Mouse (Mus musculus) neural tube, embryonic 15.5 days (tissue): ENCODE data around the gene Cyb5rl. TPM values are rescaled to one million over a fixed set of nuclear protein-coding genes. Genes with fewer than 3 reads are reported as not detected.
"Not testable (repeated sequence)": the region's sequence is repeated elsewhere in the genome, so short reads cannot be mapped to it uniquely, and the experiment has no call there.

Experiments used
- ATAC-seq: fragments of 200-750 bp; cut with Nextera tagmentation; 2 replicates; pipeline ENCODE4 v1.8.0; 2017; ENCODE audit warnings: mild to moderate bottlenecking, moderate TSS enrichment, moderate library complexity; ENCODE audit not compliant: low FRiP score
- H3K27ac ChIP-seq: fragments of 300-500 bp; sonication (generic); replicated peaks from 2 replicates; pipeline ENCODE4 v1.5.1; 2015; ENCODE audit warnings: mild to moderate bottlenecking, inconsistent platforms
- H3K27me3 ChIP-seq: fragments of 300-500 bp; sonication (generic); replicated peaks from 2 replicates; pipeline ENCODE4 v1.6.1; 2015; ENCODE audit warnings: inconsistent platforms
- H3K36me3 ChIP-seq: fragments of 300-500 bp; sonication (generic); 2 replicates; pipeline ENCODE4 v1.6.1; 2015; ENCODE audit warnings: inconsistent platforms
- H3K4me1 ChIP-seq: fragments of 300-500 bp; sonication (generic); 2 replicates; pipeline ENCODE4 v1.6.1; 2015; ENCODE audit warnings: inconsistent platforms
- H3K4me2 ChIP-seq: fragments of 300-500 bp; sonication (generic); 2 replicates; pipeline ENCODE4 v1.6.1; 2015; ENCODE audit warnings: inconsistent platforms, mild to moderate bottlenecking, moderate library complexity
- H3K4me3 ChIP-seq: fragments of 300-500 bp; sonication (generic); replicated peaks from 2 replicates; pipeline ENCODE4 v1.5.1; 2015; ENCODE audit warnings: mild to moderate bottlenecking, inconsistent platforms
- H3K9ac ChIP-seq: fragments of 300-500 bp; sonication (generic); replicated peaks from 2 replicates; pipeline ENCODE4 v1.6.1; 2015; ENCODE audit warnings: mild to moderate bottlenecking, inconsistent platforms
- H3K9me3 ChIP-seq: fragments of 300-500 bp; sonication (generic); replicated peaks from 2 replicates; pipeline ENCODE4 v1.6.1; 2016; ENCODE audit warnings: inconsistent platforms
- WGBS: fragments of 180-500 bp; shearing (Covaris S2); methylation state at CpG from one replicate; pipeline ENCODE4 v1.1.7; 2015; ENCODE audit warnings: mixed read lengths; 5-methylcytosine and 5-hydroxymethylcytosine counted together
- polyA plus RNA-seq: library from polyadenylated mRNA; unstranded; fragments of >200 nt; fragmentation: Nextera tagmentation; extraction: Ambion mirVana; gene quantifications from 2 replicates; pipeline ENCODE4 v1.2.1, GENCODE M21; 2015

Cyb5rl gene
- polyA plus RNA-seq, 1 experiment from 2014 or later, result 4.4 TPM

DNA sequence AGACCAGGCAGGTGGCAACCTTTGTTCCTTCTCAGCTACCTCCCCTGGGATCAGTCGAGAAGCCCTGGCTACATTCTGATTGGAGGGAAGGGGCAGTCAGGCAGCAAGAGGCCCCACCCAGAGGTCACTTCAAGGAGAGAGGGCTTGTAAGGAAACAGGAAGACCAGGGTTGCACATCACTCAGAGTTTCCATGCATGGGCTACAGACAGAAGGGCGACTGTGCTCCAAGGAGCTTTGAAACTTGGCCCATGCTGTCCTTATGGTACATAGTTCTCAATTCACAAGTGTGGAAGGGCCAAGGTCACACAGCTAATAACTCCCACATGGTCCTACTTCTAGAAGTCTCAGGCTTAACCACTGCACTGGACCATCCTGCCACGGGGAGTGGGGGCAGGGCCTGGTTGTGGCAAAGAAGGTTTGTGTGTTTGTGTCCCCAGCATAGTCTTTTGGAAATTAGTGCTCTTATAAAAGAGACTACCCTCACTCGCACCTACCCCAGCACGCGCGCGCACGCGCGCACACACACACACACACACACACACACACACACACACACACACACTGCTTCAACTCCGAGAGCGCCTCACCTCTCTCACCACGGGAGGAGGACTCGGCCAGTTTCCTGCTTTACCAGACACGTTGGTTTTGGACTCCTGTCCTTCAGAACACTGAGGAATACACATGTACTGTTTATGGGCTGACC, 27.8 kb downstream of the Cyb5rl start:
- peaks cover 15% of the 10 kb centered on the region for H3K4me1 ChIP-seq
- H3K9me3 ChIP-seq, result no peaks in the 10 kb centered on the region
- H3K4me2 ChIP-seq, result no peak overlapping the region
- no peak overlapping the region for H3K9ac ChIP-seq
- H3K4me3 ChIP-seq, result no peak overlapping the region
- no peaks in the 10 kb centered on the region for H3K27me3 ChIP-seq
- H3K36me3 ChIP-seq, result no peaks in the 10 kb centered on the region
- no peak overlapping the region for H3K27ac ChIP-seq
- WGBS, result 83% methylated on average over 16 of the region's 16 CpGs
- ATAC-seq, result no peak

- ATAC-seq, result no peak
- H3K27me3 ChIP-seq, result no peaks in the 10 kb centered on the region
- no peak overlapping the region for H3K4me2 ChIP-seq
- 26% methylated on average over 6 of the region's 6 CpGs for WGBS
- no peaks in the 10 kb centered on the region for H3K9me3 ChIP-seq
- peaks cover 15% of the 10 kb centered on the region for H3K4me1 ChIP-seq
- H3K4me3 ChIP-seq, result no peak overlapping the region
- H3K27ac ChIP-seq, result no peak overlapping the region
- no peak overlapping the region for H3K9ac ChIP-seq
- no peaks in the 10 kb centered on the region for H3K36me3 ChIP-seq
Observed at GRCm38 (mm10) chr4:107096043-107096442, 29.3 kb downstream of the Cyb5rl start.

DNA sequence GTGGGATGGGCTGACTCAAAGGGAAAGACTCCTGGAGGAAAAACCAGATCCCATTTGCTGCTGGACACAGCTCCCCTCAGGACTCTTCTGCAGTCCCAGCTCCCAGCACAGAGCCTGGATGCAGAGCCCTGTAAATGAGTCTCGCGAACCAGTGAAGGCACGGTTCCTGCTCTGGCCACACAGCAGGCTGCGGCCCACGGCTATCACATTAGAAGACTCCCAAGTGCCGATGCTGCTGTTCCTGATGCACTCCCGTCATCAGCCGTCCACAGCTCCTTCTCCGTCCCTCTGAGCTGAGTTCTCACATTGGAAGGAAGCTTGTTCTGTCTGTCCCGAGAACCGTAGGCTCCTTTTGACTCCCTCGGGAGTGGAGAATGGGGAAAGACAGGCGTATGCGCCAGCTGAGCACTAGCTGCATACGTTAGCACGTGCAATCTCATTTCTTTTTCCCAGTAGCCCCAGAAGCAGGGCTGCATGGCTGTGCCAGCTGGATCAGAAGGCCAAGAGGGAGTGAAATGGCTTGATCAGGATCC, 30.1 kb downstream of the Cyb5rl start, which contains the start of gene Cdcp2:
Cdcp2 (plus strand) TSS at position 51 of the 533 bp plus-strand sequence.
- no peak for ATAC-seq
- 27% methylated on average over 16 of the region's 16 CpGs for WGBS
- no peak within 1 kb of the TSS for H3K4me3 ChIP-seq
- H3K4me1 ChIP-seq, result peaks cover 15% of the 10 kb centered on the region
- H3K9me3 ChIP-seq, result no peaks in the 10 kb centered on the region
- H3K9ac ChIP-seq, result no peak within 1 kb of the TSS
- no peaks in the 10 kb centered on the region for H3K27me3 ChIP-seq
- H3K27ac ChIP-seq, result no peak within 1 kb of the TSS
- no peak within 1 kb of the TSS for H3K4me2 ChIP-seq
- H3K36me3 ChIP-seq, result no peaks in the 10 kb centered on the region

- no peak overlapping the region for H3K9ac ChIP-seq
- H3K4me1 ChIP-seq, result peaks cover 15% of the 10 kb centered on the region
- H3K4me3 ChIP-seq, result no peak overlapping the region
- no peak overlapping the region for H3K27ac ChIP-seq
- H3K36me3 ChIP-seq, result no peaks in the 10 kb centered on the region
- H3K9me3 ChIP-seq, result no peaks in the 10 kb centered on the region
- no peaks in the 10 kb centered on the region for H3K27me3 ChIP-seq
- H3K4me2 ChIP-seq, result no peak overlapping the region
- WGBS, result 58% methylated on average over 15 of the region's 15 CpGs
- ATAC-seq, result no peak
Observed at GRCm38 (mm10) chr4:107097871-107098270, 31.1 kb downstream of the Cyb5rl start.

DNA sequence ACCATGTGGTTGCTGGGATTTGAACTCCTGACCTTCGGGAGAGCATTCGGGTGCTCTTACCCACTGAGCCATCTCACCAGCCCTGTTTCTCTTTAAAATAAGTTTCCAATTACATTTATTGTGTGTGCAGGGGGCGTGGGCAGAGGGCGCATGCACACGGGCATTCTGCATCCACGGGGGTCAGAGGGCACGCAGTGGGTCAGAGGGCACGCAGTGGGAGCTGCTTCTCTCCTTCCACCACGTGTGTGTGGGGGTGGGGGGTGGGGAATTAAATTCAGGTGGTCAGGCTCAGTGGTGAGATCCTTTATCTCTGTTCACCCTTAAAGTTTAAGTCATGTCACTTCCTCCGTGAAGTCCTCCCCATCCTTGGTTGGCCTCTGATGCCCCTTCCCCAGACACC, 31.6 kb downstream of the Cyb5rl start:
- 81% methylated on average over 10 of the region's 10 CpGs for WGBS
- no peaks in the 10 kb centered on the region for H3K9me3 ChIP-seq
- no peak for ATAC-seq

GRCm38 (mm10) chr4:107098791-107099525, 32.2 kb downstream of the Cyb5rl start:
- WGBS, result 71% methylated on average over 17 of the region's 17 CpGs
- H3K4me1 ChIP-seq, result peaks cover 15% of the 10 kb centered on the region
- H3K9me3 ChIP-seq, result no peaks in the 10 kb centered on the region
- no peak overlapping the region for H3K27ac ChIP-seq
- ATAC-seq, result no peak
- no peaks in the 10 kb centered on the region for H3K36me3 ChIP-seq
- no peak overlapping the region for H3K4me2 ChIP-seq
- H3K4me3 ChIP-seq, result no peak overlapping the region
- H3K27me3 ChIP-seq, result no peaks in the 10 kb centered on the region
- H3K9ac ChIP-seq, result no peak overlapping the region

More for the DNA sequence above, 31.6 kb downstream of the Cyb5rl start:
- H3K4me3 ChIP-seq, result no peak overlapping the region
- no peak overlapping the region for H3K9ac ChIP-seq
- no peaks in the 10 kb centered on the region for H3K36me3 ChIP-seq
- no peak overlapping the region for H3K27ac ChIP-seq
- peaks cover 15% of the 10 kb centered on the region for H3K4me1 ChIP-seq
- H3K27me3 ChIP-seq, result no peaks in the 10 kb centered on the region
- no peak overlapping the region for H3K4me2 ChIP-seq

GRCm38 (mm10) chr4:107102220-107102619, 35.4 kb downstream of the Cyb5rl start:
- peaks cover 7% of the 10 kb centered on the region for H3K4me1 ChIP-seq
- WGBS, result 83% methylated on average over 8 of the region's 8 CpGs
- H3K27me3 ChIP-seq, result no peaks in the 10 kb centered on the region
- H3K27ac ChIP-seq, result no peak overlapping the region
- no peaks in the 10 kb centered on the region for H3K9me3 ChIP-seq
- no peak overlapping the region for H3K4me2 ChIP-seq
- H3K9ac ChIP-seq, result no peak overlapping the region
- no peak for ATAC-seq
- H3K4me3 ChIP-seq, result no peak overlapping the region
- H3K36me3 ChIP-seq, result no peaks in the 10 kb centered on the region

DNA sequence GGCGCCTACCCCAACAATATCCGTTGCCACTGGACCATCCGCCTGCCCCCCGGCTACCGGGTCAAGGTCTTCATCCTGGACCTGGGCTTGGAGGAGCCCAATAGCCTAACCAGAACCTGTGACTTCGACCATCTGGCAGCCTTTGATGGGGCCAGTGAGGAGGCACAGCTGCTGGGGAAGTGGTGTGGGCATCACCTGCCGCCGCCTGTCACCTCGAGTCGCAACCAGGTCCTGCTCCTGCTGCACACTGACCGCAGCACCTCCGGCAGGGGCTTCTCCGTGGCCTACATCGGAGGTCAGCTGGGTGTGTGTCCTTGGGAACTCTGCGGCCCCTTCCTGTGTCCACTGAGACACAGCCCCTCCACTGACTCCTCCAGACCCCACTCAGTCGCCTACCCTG, 40.0 kb downstream of the Cyb5rl start:
- H3K4me1 ChIP-seq, result peaks cover 8% of the 10 kb centered on the region
- WGBS, result 91% methylated on average over 16 of the region's 16 CpGs
- H3K9ac ChIP-seq, result no peak overlapping the region
- no peaks in the 10 kb centered on the region for H3K36me3 ChIP-seq
- no peaks in the 10 kb centered on the region for H3K27me3 ChIP-seq
- H3K9me3 ChIP-seq, result no peaks in the 10 kb centered on the region
- no peak overlapping the region for H3K4me3 ChIP-seq
- no peak for ATAC-seq
- H3K27ac ChIP-seq, result no peak overlapping the region
- no peak overlapping the region for H3K4me2 ChIP-seq

DNA sequence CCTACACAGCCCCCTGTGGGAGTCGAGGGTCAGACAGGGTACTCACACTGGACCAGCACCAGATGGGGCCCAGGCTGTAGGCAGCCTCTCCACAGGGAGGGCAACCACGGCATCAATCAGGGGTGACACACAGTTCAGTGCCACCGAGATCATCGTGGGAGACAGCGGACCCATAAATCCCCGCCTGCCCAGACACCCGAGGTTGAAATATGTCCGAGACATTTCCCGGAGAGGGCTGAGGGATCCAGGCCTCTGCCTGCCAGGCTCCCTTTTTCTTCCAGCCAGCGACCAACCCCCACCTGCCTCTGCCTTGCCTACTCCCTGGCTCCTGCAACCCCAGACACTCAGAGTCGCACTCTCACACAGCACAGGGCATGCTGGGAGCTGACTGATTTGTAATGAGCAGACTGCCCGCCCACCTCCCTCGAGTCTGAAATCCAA, 41.5 kb downstream of the Cyb5rl start:
- Histone ChIP-seq H3K4me2 (peak overlapping the region; percentile 19; the same call in 1 of the 2 replicates), H3K27ac (peak overlapping the region; percentile 51), H3K36me3 (no peaks in the 10 kb centered on the region), H3K9ac (no peak overlapping the region), H3K27me3 (no peaks in the 10 kb centered on the region), H3K4me3 (no peak overlapping the region), H3K4me1 (peaks cover 8% of the 10 kb centered on the region), H3K9me3 (no peaks in the 10 kb centered on the region)
- ATAC-seq, result peak; percentile 78; the same call in 1 of the 2 replicates
- 6% methylated on average over 13 of the region's 13 CpGs for WGBS

GRCm38 (mm10) chr4:107109181-107109580, 42.4 kb downstream of the Cyb5rl start:
- H3K36me3 ChIP-seq, ATAC-seq, H3K4me2 ChIP-seq, H3K4me1 ChIP-seq, H3K9ac ChIP-seq, H3K4me3 ChIP-seq, H3K9me3 ChIP-seq, H3K27me3 ChIP-seq, H3K27ac ChIP-seq: not testable (repeated sequence)
- 93% methylated on average over 6 of the region's 6 CpGs for WGBS

DNA sequence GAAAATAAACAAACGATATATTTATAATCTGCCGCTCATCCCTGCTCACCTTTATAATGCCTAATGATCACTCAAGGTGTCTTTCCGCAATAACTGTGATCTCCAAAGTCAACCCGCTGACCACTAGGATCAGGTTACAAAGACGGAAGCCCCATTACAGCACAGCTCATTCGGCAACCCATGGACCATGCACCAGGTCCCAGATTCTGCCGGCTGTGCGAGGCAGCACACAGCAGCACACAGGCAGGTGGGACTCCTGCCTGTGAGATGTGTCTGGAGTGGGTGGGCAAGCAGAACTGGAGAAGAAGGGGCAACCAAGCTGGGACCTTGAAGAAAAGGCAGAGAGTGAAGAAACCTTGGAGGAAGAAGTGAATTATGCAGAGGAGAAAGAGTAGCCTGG, 47.5 kb downstream of the Cyb5rl start:
- no peak overlapping the region for H3K4me2 ChIP-seq
- ATAC-seq, result no peak
- H3K36me3 ChIP-seq, result no peaks in the 10 kb centered on the region
- no peak overlapping the region for H3K4me3 ChIP-seq
- 50% methylated on average over 8 of the region's 8 CpGs for WGBS
- H3K4me1 ChIP-seq, result no peaks in the 10 kb centered on the region
- no peak overlapping the region for H3K9ac ChIP-seq
- no peaks in the 10 kb centered on the region for H3K27me3 ChIP-seq
- no peak overlapping the region for H3K27ac ChIP-seq
- no peaks in the 10 kb centered on the region for H3K9me3 ChIP-seq
